ENCODE assay signal across 25 mouse cellular contexts in the genomic region with DNA sequence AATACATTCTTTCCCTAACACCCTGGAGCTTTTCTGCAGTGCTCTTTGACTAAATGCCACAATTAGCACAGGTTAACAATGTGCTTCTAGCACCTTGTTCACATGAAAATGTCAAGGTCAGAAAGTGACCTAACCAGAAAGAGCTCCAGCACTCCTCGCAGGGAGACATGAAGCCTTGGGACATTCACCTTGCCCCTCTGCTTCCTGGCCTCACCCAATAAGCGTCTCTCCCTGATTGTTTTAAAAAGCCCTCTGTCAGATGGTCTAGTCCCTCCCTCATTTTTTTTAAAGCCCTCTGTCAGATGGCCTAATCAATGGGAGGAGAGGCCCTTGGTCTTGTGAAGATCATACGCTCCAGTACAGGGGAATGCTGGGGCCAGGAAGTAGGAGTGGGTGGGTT.
"Had no signal": no experiment of that assay in that cellular context is flagged by ENCODE, and none has a peak within 500 bp of the region (broad histone marks: within the 10 kb centered on the region; RNA-seq: fewer than 3 reads in every experiment).

No protein-coding gene starts in this region.

- ATAC-seq: hindbrain, embryonic 16.5 days; inflammation-experienced regulatory T-cells, adult 6 months; intestine, embryonic 15.5 days; intestine, postnatal 0 days had no signal

- H3K27me3 ChIP-seq: heart, embryonic 12.5 days; hindbrain, embryonic 12.5 days; intestine, embryonic 15.5 days; limb, embryonic 12.5 days had no signal

- H3K4me3 ChIP-seq: gastrocnemius, adult 2 months; heart, embryonic 10.5 days; heart, embryonic 12.5 days; hindbrain, embryonic 10.5 days; hindbrain, embryonic 12.5 days; intestine, embryonic 15.5 days; layer of hippocampus, adult 2 months; left cerebral cortex, adult 2 months; limb, embryonic 10.5 days; limb, embryonic 12.5 days had no signal

- H3K4me1 ChIP-seq: heart, embryonic 10.5 days; heart, embryonic 12.5 days; hindbrain, embryonic 10.5 days; hindbrain, embryonic 12.5 days; intestine, embryonic 15.5 days; limb, embryonic 10.5 days; limb, embryonic 12.5 days had no signal

- H3K36me3 ChIP-seq: heart, embryonic 10.5 days; heart, embryonic 12.5 days; hindbrain, embryonic 10.5 days; hindbrain, embryonic 12.5 days; intestine, embryonic 15.5 days; limb, embryonic 10.5 days; limb, embryonic 12.5 days had no signal

- H3K9ac ChIP-seq: heart, embryonic 12.5 days; hindbrain, embryonic 12.5 days; hindbrain, embryonic 14.5 days; intestine, embryonic 15.5 days; limb, embryonic 12.5 days had no signal

- H3K27ac ChIP-seq: gastrocnemius, adult 2 months; heart, embryonic 10.5 days; hindbrain, embryonic 10.5 days; hindbrain, embryonic 12.5 days; hindbrain, embryonic 14.5 days; intestine, embryonic 15.5 days; layer of hippocampus, adult 2 months; left cerebral cortex, adult 2 months; limb, embryonic 10.5 days; limb, embryonic 12.5 days had no signal

- H3K9me3 ChIP-seq: heart, embryonic 10.5 days; heart, embryonic 12.5 days; hindbrain, embryonic 10.5 days; hindbrain, embryonic 12.5 days; intestine, embryonic 15.5 days; limb, embryonic 10.5 days; limb, embryonic 12.5 days had no signal

- DNase-seq: gastrocnemius, adult 2 months; gastrocnemius, postnatal 10 days; gastrocnemius, postnatal 25 days; heart, adult 18-20 months; heart, postnatal 10 days; heart, postnatal 4 days; kidney, adult 18-20 months; kidney, adult 8-10 months; kidney, postnatal 10 days; kidney, postnatal 25 days; kidney, postnatal 4 days; liver had no signal
